Mouse (Mus musculus): ENCODE measurements at regions not wholly inside any gene's neighbourhood (a gene's known extent, or its start where the extent isn't known, plus 50 kb on each side); places are given as distances from the start of the nearest gene placed in this dataset.
A peak's percentile ranks its signal among the peaks of the same experiment; 100 is the strongest.

- 55% methylated on average over 6 of the region's 6 CpGs for WGBS
These were observed 220.9 kb downstream of the Arpp21 start for GRCm38 (mm10) chr9:112014796-112015195.

GRCm38 (mm10) chr9:111994401-111994800 lies 241.3 kb downstream of the Arpp21 start:
- ATAC-seq (replicated peaks; ENCODE audit: insufficient number of reproducible peaks, insufficient read depth, low FRiP score, low read depth) = no peak
- Histone ChIP-seq H3K4me1 (replicated peaks) (peaks cover 11% of the 10 kb centered on the region), H3K36me3 (no peaks in the 10 kb centered on the region), H3K4me2 (no peak overlapping the region), H3K27ac (peak overlapping the region; percentile 68), H3K9me3 (replicated peaks) (no peaks in the 10 kb centered on the region), H3K4me3 (no peak overlapping the region), H3K27me3 (no peaks in the 10 kb centered on the region), H3K9ac (no peak overlapping the region)
- WGBS = 53% methylated on average over 4 of the region's 4 CpGs

More at GRCm38 (mm10) chr9:112014796-112015195, 220.9 kb downstream of the Arpp21 start:
- Histone ChIP-seq H3K4me1 (replicated peaks) (no peaks in the 10 kb centered on the region; the same call in 1 of the 2 replicates), H3K4me2 (no peak overlapping the region), H3K27ac (no peak overlapping the region), H3K4me3 (no peak overlapping the region), H3K36me3 (no peaks in the 10 kb centered on the region), H3K9ac (no peak overlapping the region), H3K9me3 (replicated peaks) (no peaks in the 10 kb centered on the region), H3K27me3 (no peaks in the 10 kb centered on the region)
- ATAC-seq (replicated peaks; ENCODE audit: insufficient number of reproducible peaks, insufficient read depth, low FRiP score, low read depth) = no peak

GRCm38 (mm10) chr9:111993844-111994243 lies 241.9 kb downstream of the Arpp21 start:
- 15% methylated on average over 4 of the region's 4 CpGs for WGBS
- no peak overlapping the region for H3K9ac ChIP-seq
- peaks cover 11% of the 10 kb centered on the region for H3K4me1 ChIP-seq (replicated peaks)
- no peak overlapping the region for H3K4me3 ChIP-seq
- peak overlapping the region; percentile 16; the same call in 1 of the 2 replicates for H3K4me2 ChIP-seq
- peak overlapping the region; percentile 68 for H3K27ac ChIP-seq
- ATAC-seq (replicated peaks; ENCODE audit: insufficient number of reproducible peaks, insufficient read depth, low FRiP score, low read depth) = peak; percentile 85
- H3K27me3 ChIP-seq = no peaks in the 10 kb centered on the region
- no peaks in the 10 kb centered on the region for H3K9me3 ChIP-seq (replicated peaks)
- H3K36me3 ChIP-seq = no peaks in the 10 kb centered on the region

GRCm38 (mm10) chr9:111990060-111990459 lies 245.7 kb downstream of the Arpp21 start:
- no peaks in the 10 kb centered on the region for H3K36me3 ChIP-seq
- ATAC-seq (replicated peaks; ENCODE audit: insufficient number of reproducible peaks, insufficient read depth, low FRiP score, low read depth) = no peak
- WGBS = 66% methylated on average over 3 of the region's 3 CpGs
- no peaks in the 10 kb centered on the region for H3K9me3 ChIP-seq (replicated peaks)
- H3K4me1 ChIP-seq (replicated peaks) = peaks cover 11% of the 10 kb centered on the region
- H3K4me2 ChIP-seq = no peak overlapping the region
- H3K9ac ChIP-seq = no peak overlapping the region
- no peak overlapping the region for H3K4me3 ChIP-seq
- no peak overlapping the region for H3K27ac ChIP-seq
- no peaks in the 10 kb centered on the region for H3K27me3 ChIP-seq

GRCm38 (mm10) chr9:111963405-111964037 lies 272.2 kb downstream of the Arpp21 start:
- no peak for ATAC-seq (replicated peaks; ENCODE audit: insufficient number of reproducible peaks, insufficient read depth, low FRiP score, low read depth)
- WGBS = 38% methylated on average over 5 of the region's 5 CpGs
- Histone ChIP-seq H3K4me2 (no peak overlapping the region), H3K4me1 (replicated peaks) (no peaks in the 10 kb centered on the region), H3K9me3 (replicated peaks) (no peaks in the 10 kb centered on the region), H3K27me3 (no peaks in the 10 kb centered on the region), H3K9ac (no peak overlapping the region), H3K27ac (no peak overlapping the region), H3K4me3 (no peak overlapping the region), H3K36me3 (no peaks in the 10 kb centered on the region)

GRCm38 (mm10) chr9:111957799-111958198 lies 267.7 kb upstream of the Stac start:
- Histone ChIP-seq H3K36me3 (no peaks in the 10 kb centered on the region), H3K27me3 (no peaks in the 10 kb centered on the region), H3K27ac (no peak overlapping the region), H3K9ac (no peak overlapping the region), H3K9me3 (replicated peaks) (no peaks in the 10 kb centered on the region), H3K4me3 (no peak overlapping the region), H3K4me1 (replicated peaks) (no peaks in the 10 kb centered on the region), H3K4me2 (no peak overlapping the region)
- 48% methylated on average over 2 of the region's 2 CpGs for WGBS
- ATAC-seq (replicated peaks; ENCODE audit: insufficient number of reproducible peaks, insufficient read depth, low FRiP score, low read depth) = no peak

- 39% methylated on average over 8 of the region's 8 CpGs for WGBS
- ATAC-seq (replicated peaks; ENCODE audit: insufficient number of reproducible peaks, insufficient read depth, low FRiP score, low read depth) = no peak
These were observed 249.3 kb upstream of the Stac start for GRCm38 (mm10) chr9:111939271-111940067.

GRCm38 (mm10) chr9:111932455-111932854 lies 242.3 kb upstream of the Stac start:
- Histone ChIP-seq H3K36me3 (no peaks in the 10 kb centered on the region), H3K4me2 (no peak overlapping the region), H3K9me3 (replicated peaks) (no peaks in the 10 kb centered on the region), H3K27me3 (no peaks in the 10 kb centered on the region), H3K27ac (no peak overlapping the region), H3K9ac (no peak overlapping the region), H3K4me3 (no peak overlapping the region), H3K4me1 (replicated peaks) (no peaks in the 10 kb centered on the region)
- no peak for ATAC-seq (replicated peaks; ENCODE audit: insufficient number of reproducible peaks, insufficient read depth, low FRiP score, low read depth)
- WGBS = 87% methylated on average over 6 of the region's 6 CpGs

More at GRCm38 (mm10) chr9:111939271-111940067, 249.3 kb upstream of the Stac start:
- Histone ChIP-seq H3K9ac (no peak overlapping the region), H3K4me1 (replicated peaks) (no peaks in the 10 kb centered on the region), H3K27ac (no peak overlapping the region), H3K9me3 (replicated peaks) (no peaks in the 10 kb centered on the region), H3K36me3 (no peaks in the 10 kb centered on the region), H3K4me3 (no peak overlapping the region), H3K4me2 (no peak overlapping the region), H3K27me3 (no peaks in the 10 kb centered on the region)

- Histone ChIP-seq H3K4me1 (replicated peaks) (no peaks in the 10 kb centered on the region), H3K9me3 (replicated peaks) (no peaks in the 10 kb centered on the region), H3K4me2 (no peak overlapping the region), H3K27ac (no peak overlapping the region), H3K36me3 (no peaks in the 10 kb centered on the region), H3K4me3 (no peak overlapping the region), H3K27me3 (no peaks in the 10 kb centered on the region), H3K9ac (no peak overlapping the region)
- ATAC-seq (replicated peaks; ENCODE audit: insufficient number of reproducible peaks, insufficient read depth, low FRiP score, low read depth) = no peak
- WGBS = 15% methylated on average over 16 of the region's 16 CpGs
These were observed 228.3 kb upstream of the Stac start for GRCm38 (mm10) chr9:111918275-111918940.

GRCm38 (mm10) chr9:111916684-111917535 lies 226.8 kb upstream of the Stac start:
- ATAC-seq (replicated peaks; ENCODE audit: insufficient number of reproducible peaks, insufficient read depth, low FRiP score, low read depth) = no peak; the same call in 1 of the 2 replicates
- H3K9ac ChIP-seq = no peak overlapping the region
- H3K4me3 ChIP-seq = no peak overlapping the region
- no peaks in the 10 kb centered on the region for H3K9me3 ChIP-seq (replicated peaks)
- no peaks in the 10 kb centered on the region for H3K27me3 ChIP-seq
- no peaks in the 10 kb centered on the region for H3K36me3 ChIP-seq
- no peak overlapping the region for H3K27ac ChIP-seq
- WGBS = 28% methylated on average over 17 of the region's 17 CpGs
- H3K4me1 ChIP-seq (replicated peaks) = no peaks in the 10 kb centered on the region
- peak overlapping the region; percentile 25; the same call in 1 of the 2 replicates for H3K4me2 ChIP-seq

- Histone ChIP-seq H3K4me3 (no peak overlapping the region), H3K27me3 (no peaks in the 10 kb centered on the region), H3K4me2 (no peak overlapping the region), H3K4me1 (replicated peaks) (no peaks in the 10 kb centered on the region), H3K27ac (no peak overlapping the region), H3K9me3 (replicated peaks) (no peaks in the 10 kb centered on the region), H3K9ac (no peak overlapping the region), H3K36me3 (no peaks in the 10 kb centered on the region)
- WGBS = 60% methylated on average over 4 of the region's 4 CpGs
- no peak for ATAC-seq (replicated peaks; ENCODE audit: insufficient number of reproducible peaks, insufficient read depth, low FRiP score, low read depth)
These were observed 218.7 kb upstream of the Stac start for GRCm38 (mm10) chr9:111908806-111909205.

All from heart, embryonic 15.5 days (tissue).